Mouse (Mus musculus): ENCODE data around the gene Mrpl42. TPM values are rescaled to one million over a fixed set of nuclear protein-coding genes. Genes with fewer than 3 reads are reported as not detected.
A peak's percentile ranks its signal among the peaks of the same experiment; 100 is the strongest.
"Not testable (repeated sequence)": the region's sequence is repeated elsewhere in the genome, so short reads cannot be mapped to it uniquely, and the experiment has no call there.

The Mrpl42 gene
- 160 and 174 TPM in 2 replicates for total RNA-seq (2017)

DNA sequence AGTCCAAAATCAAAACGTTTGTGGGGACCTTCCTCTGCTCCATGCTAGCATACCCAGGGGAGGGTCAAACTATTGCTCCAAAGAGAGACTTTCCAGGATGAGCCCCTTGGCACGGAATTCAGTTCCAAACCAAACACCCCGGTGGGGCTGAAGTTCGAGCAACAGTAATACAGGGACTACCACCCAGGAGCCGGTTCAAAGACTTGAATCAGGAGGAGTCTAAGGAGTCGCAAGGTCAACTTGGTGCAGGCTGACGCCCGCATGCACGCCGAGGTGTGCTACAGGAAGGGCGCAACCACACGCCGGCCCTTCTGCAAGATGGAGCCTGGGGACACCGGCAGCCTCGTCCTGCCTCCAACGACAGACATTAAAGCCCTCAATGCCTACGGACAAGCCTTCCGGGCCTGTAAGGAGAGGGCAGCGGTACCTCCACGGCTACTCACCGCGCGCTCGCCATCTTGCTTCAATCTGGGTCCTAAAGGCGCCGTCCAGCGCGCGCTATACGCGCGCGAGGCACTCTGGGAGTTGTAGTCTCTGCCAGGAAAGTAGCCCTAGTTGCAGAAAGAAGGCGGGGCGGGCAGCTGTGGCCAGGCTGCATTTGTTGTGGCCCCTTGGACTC lies at the start of gene Mrpl42:
Gene Mrpl42, minus strand, starts transcription at position 478 of the 619 bp plus-strand sequence.
- ATAC-seq (replicated peaks; ENCODE audit: low read depth, poor library complexity, severe bottlenecking) = peak; percentile 97

DNA sequence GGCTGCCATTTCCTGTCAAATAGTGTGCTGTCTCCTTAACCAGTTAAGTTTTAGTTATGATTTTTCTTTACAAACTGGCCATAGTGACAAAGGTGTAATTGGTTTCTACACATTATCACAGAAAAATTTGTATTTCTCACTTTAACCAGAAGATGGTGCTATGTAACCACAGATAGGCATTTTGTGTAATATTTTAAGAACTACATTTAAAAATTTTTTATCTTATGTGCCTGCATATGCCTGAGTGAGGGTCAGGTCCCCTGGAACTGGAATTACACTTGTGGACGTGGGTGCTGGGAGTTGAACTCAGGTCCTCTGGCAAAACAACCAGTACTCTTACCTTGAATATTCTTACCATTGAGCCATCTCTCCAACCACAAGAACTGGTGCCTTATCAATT lies 48.8 kb upstream of the Mrpl42 start:
- peak; percentile 64 for ATAC-seq (replicated peaks; ENCODE audit: low read depth, poor library complexity, severe bottlenecking)

DNA sequence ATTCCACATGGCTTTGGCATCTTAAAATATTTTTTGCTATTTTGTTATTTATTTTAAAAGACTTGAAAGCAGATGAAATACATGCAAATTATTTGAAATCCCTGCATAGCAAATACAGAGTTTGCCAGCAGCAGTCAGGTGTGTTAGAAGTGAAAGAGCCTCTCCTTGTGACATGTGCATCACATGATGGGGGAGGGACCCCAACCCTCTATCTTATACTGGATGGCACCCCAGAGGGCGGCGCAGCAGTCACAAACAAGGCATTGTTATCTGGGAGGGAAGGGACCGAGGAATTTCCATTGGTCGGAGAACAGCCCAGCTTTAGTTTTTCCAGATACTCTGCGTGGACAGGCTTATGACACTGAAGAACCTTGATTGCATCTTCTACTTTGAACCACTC lies 47.3 kb upstream of the Mrpl42 start:
- not testable (repeated sequence) for ATAC-seq (replicated peaks; ENCODE audit: low read depth, poor library complexity, severe bottlenecking)

DNA sequence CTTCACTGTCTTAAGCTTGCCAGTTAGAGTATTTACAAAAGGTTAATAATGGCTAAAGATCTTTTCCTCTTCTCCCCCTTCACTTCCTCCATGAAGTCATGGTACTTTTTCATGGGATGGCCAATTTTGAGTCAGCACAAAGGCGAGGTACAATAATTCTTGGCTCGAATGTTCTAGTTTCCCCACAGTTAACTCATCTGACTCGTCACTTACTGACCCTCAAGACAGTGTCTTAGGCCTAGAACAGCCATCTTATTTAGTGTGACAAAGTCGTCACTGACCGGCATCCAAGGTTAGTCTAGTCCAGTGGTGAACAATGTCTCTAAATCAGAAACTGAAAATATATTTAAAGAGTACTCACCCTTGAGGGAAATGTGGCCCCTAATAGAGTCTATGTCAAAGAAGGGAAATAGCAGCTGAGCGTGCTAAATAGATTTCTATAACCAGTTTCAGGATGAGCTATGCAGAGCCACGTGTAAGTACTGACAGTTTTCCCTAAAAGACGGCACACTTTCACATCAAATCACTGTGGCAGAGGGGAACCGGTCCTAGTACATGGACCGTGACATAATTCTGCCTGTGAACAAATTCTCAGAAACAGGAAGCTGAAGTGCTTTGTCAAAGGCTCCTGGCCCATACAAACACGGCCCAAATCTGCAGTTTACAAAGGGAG lies 46.5 kb upstream of the Mrpl42 start:
- no peak for ATAC-seq (replicated peaks; ENCODE audit: low read depth, poor library complexity, severe bottlenecking)

DNA sequence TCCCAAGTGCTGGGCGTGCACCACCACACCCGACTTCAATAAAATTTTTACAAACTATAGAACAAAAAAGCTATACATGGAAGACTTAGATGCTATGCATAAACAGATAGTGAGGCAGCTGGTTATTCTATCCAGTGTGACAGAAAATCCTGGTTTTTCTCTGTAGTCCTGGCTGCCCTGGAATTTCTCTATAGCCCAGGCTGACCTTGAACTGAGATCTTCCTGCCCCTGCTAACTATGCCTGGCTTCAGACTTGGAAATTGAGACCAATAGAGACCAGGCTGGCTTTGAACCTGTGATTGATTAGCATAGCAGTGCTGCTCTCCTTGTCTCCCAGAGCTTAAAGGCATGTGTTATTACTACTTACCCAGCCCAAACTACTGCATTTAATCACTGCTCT lies 44.4 kb upstream of the Mrpl42 start:
- no peak for ATAC-seq (replicated peaks; ENCODE audit: low read depth, poor library complexity, severe bottlenecking)

DNA sequence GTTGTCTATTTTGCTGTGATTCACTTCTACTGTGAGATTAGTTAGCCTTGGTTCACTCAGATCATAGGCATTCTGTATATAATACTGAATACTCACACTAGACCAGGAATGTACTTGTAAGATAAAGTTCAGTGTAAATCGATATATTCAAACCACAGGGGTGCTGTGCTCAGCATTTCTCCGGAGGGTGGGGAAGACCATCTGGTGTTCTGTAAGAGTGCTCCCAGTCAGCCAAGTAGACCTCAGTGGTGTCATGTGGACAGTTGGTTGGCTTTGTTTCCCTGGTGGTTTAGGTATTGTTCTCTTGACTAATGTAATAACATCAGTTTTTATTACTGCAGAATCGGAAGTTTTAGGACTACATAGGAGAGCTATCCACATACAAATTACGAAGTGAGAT lies 43.3 kb upstream of the Mrpl42 start:
- no peak for ATAC-seq (replicated peaks; ENCODE audit: low read depth, poor library complexity, severe bottlenecking)

DNA sequence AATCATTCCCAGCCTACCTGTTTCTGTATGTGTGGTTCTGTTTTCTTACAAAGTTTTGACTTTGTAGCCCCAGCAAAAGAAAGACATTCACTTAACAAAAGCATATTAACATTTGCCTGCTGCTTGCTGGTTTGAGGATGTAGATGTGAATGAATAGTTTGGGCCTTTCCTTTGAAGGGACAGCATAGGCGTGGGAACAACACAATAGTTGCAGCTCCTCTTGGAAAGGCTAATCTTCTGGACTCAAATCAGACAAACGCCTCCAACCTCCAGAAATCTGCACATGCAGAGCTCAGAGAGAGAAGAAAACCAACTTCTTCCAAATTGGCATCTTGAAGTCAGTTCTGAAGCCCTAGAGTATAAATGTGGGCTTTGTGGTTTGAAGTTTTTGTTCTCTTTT lies 42.9 kb upstream of the Mrpl42 start:
- ATAC-seq (replicated peaks; ENCODE audit: low read depth, poor library complexity, severe bottlenecking) = no peak

DNA sequence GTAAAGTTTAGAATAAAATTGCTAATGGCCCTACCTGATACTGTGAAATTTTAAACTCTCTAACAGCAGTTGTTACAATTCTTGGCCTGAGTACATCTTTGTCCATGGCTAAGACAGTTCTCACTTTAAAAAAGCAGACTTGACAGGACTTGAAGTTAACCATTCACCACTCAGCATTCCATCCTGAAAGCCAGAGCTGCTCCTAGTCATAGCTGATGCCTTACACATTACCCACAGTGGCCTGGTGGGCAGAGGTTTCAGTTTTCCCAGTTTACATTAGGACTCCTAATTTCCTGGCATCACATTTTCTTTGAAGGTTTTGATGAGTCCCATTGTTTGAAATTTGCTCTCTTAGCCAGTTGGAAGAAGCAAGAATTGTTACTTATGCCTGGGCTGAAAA lies 42.3 kb upstream of the Mrpl42 start:
- ATAC-seq (replicated peaks; ENCODE audit: low read depth, poor library complexity, severe bottlenecking) = no peak

DNA sequence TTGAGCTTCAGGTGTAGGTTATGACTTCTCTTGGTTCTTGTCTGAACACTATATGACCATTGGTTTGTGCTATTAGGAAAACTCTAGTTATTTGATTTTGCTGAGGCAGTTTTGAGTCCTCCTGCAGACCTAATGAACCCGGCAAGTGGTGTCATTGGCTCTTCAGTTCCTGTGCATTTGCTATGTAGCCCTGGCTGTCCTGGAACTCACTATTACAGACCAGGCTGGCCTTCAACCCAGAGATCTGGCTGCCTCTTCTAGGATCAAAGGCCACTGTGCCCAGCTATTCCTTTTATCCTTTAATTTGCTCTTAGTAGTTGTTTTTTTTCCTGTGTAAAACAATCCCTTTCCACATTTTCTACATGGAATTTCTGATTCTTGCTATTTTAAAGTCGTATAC lies 41.6 kb upstream of the Mrpl42 start:
- ATAC-seq (replicated peaks; ENCODE audit: low read depth, poor library complexity, severe bottlenecking) = no peak

DNA sequence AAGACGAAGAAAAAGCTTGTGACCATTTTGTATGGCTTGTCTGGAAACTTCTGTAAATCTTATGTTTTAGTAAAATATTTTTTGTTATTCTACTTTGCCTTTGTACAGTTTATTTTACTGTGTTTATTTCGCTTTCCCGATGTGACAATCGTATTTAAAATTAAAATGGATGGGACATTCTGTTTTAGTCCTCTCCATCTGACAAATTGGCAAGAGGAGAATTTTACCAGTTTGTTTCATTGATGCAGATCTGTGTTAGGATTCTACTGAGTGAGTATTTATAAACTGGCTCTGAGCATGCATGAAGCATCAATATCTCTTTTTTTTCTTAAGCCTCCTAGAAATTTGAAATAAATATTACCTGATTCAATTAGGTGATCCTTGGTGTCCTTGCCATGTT lies 41.2 kb upstream of the Mrpl42 start:
- no peak for ATAC-seq (replicated peaks; ENCODE audit: low read depth, poor library complexity, severe bottlenecking)

DNA sequence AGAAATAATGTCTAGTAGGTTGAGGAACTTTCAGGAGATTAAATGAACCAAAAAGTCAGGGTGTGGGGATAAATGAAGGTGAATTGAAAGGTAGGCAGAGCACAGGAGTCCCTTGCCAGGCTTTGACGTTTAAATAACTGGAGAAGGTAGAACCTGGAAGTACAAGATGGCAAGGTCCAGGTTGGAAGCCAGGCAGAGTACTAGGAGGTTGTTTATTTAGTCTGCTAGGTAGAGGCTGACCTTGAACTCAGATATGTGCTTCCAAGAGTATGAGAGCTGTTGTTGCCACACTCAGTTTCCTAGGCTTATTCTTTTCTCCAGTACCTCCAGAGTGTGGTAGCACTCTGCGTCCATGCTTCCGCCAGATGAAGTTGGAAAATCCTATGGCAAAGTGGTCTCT lies 38.1 kb upstream of the Mrpl42 start:
- ATAC-seq (replicated peaks; ENCODE audit: low read depth, poor library complexity, severe bottlenecking) = no peak

DNA sequence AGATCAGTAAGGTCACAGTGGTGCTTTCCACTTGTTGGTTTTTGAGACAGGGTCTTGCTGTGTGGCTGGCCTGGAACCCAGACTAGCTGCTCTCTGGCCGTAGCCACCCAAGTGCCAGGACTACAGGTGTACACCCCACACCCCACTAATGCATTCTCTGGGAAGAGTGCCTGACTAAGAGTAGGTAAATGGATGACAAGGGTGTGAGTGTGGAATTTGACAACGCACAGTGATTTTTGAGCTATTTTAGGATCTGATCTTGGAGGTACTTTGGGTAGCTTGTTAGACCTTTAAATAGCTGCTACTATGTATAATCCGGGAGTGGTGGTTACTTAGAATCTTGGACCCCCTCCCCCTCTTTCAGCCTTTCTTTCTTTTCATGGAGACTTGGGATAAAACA lies 37.5 kb upstream of the Mrpl42 start:
- ATAC-seq (replicated peaks; ENCODE audit: low read depth, poor library complexity, severe bottlenecking) = no peak

DNA sequence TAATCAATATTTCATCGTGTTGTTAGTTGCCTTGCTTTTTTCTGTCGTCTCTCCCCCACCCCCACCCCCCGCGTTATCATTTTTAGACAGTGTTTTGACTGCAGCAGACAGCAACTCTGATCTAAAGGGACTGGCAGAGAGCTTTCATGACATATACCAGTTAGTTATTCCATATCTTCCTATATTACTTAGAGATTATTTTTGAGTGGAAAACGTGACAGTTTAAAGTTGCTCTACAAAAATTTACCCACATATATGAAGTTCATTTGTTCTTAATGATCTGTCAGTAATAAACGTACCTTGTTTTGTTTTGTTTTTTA lies 34.4 kb upstream of the Mrpl42 start:
- ATAC-seq (replicated peaks; ENCODE audit: low read depth, poor library complexity, severe bottlenecking) = no peak

DNA sequence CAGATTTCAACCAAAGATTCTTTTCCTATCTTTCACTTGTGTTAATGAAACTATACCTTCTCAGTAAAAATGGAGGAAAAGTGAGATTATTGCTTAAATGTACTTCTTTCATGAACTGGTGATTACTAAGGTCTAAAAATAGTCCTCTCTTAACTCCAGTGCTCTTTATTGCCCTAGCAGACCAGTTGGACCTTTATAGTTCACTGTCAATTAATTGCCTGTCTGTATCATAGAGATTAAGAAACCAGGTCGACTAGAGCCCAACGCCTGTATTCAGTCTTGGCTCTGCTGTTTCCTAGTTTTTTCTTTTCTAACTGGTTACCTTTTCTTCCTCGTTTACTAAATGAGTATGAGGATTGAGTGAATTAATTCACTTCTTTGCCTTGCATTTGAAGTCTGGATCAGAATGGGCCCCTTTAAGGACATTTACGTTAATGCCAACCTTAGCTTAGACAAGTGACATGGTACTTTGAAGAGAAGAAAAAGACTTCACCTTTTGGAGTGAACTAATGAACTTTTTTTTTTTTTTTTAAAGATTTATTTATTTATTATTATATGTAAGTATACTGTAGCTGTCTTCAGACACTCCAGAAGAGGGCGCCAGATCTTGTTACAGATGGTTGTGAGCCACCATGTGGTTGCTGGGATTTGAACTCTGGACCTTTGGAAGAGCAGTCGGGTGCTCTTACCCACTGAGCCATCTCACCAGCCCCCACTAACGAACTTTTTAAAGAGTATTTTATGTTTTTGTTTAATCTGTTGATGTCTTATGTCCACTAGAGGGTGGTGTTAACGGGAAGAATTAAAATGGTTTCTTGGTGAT lies 33.9 kb upstream of the Mrpl42 start:
- ATAC-seq (replicated peaks; ENCODE audit: low read depth, poor library complexity, severe bottlenecking) = no peak

DNA sequence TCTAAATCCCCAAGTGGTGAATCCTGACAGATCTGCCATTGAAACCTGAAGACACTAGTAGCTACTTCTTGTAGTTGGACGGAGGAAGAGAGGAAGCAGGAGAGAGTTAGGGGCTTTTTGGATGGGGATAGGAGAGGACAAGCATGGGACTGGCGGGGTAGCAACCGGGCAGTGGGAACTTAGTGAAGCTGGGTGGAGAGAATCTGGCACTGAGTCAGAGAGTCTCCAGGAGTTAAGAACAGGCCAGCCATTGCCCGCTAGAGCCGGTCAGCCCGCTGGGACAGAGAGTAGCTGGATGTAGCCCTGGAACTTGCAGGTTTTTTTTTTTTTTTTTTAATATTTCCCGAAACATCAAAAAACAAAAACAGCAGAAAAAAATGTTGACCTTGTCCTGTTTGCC lies 31.6 kb upstream of the Mrpl42 start:
- no peak for ATAC-seq (replicated peaks; ENCODE audit: low read depth, poor library complexity, severe bottlenecking)

DNA sequence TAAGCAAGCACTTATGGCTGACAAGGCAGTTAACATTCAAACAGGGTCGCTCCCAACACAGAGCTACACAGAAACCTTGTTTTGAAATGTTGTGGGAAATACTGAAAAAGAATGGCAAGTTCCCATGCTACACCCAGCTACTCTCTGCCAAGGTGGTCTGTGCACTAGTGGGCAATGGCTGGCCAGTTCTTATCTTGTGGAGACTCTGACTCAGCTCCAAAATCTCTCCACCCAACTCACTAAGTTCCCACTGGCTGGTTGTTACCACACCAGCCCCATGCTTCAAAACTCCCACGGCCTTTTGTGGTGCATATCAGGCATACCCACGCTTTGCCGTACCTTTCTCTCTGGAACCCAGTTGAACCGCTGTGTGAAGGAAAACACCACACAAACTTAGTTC lies 31.2 kb upstream of the Mrpl42 start:
- no peak for ATAC-seq (replicated peaks; ENCODE audit: low read depth, poor library complexity, severe bottlenecking)

DNA sequence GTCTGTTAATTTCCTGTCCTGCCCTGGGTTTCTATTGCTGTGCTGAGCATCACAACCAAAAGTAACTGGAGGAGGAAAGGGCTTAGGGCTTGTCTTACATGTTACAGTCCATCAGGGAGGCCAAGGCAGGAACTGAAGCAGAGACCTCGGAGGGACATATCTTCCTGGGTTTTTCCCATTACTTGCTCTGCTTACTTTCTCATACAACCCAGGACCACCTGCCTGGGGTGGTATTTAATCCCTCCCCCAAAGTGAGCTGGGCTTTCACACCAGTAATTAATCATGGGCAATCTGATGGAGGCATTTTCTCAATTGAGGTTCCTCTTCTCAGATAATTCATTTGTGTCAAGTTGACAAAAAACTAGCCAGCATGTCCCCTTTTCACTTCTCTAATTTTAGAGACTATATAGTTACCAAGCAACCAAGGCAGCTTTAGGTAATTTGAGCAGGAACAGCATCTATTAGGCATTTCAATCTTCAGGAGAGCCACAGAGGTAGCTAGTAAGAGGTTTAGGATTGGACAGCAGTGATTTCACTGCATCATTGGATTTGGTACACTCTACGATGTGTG lies 28.9 kb upstream of the Mrpl42 start:
- no peak for ATAC-seq (replicated peaks; ENCODE audit: low read depth, poor library complexity, severe bottlenecking)

DNA sequence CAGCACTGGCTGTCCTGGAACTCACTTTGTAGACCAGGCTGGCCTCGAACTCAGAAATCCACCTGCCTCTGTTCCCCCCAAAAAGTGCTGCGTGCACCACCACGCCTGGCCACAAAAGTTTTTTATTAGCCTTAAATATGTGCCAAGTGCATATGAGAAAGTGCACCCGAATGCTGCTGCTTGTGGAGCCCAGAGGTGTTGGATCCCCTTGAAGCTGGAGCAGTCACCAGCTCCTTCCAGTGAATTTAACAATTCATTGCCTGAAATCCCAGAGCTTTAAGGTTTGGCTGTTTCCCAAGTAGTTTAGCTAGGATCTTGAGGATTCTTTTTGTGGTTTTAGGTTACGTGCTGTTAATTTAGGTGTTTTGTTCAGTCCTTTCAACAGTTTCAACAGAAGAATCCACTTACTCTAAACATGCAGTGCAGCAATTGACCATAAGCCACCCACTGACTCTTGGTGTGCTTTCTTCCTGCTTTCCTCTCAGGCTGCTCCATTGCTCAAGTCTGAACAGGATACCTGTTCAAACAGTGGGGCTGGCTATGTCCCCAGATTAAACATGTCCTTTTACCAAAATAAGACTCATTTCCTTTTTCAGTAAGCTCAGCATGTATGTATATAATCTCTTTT lies 24.9 kb upstream of the Mrpl42 start:
- 0 out of 2 replicates have a peak, but pooled peaks have one; percentile 32 for ATAC-seq (replicated peaks; ENCODE audit: low read depth, poor library complexity, severe bottlenecking)

DNA sequence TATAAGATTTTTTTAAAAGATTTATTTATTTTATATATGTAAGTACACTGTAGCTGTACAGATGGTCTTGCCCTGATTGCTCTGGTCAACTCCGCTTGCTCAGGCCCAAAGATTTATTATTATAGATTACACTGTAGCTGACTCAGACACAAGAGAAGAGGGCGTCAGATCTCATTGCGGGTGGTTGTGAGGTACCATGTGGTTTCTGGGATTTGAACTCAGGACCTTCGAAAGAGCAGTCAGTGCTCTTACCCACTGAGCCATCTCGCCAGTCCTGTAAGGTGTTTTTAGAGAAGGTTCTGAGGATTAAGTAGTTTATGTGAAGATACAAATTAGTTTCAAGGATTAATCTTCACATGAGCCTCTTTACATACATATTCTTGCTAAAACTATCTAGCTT lies 24.1 kb upstream of the Mrpl42 start:
- no peak for ATAC-seq (replicated peaks; ENCODE audit: low read depth, poor library complexity, severe bottlenecking)

DNA sequence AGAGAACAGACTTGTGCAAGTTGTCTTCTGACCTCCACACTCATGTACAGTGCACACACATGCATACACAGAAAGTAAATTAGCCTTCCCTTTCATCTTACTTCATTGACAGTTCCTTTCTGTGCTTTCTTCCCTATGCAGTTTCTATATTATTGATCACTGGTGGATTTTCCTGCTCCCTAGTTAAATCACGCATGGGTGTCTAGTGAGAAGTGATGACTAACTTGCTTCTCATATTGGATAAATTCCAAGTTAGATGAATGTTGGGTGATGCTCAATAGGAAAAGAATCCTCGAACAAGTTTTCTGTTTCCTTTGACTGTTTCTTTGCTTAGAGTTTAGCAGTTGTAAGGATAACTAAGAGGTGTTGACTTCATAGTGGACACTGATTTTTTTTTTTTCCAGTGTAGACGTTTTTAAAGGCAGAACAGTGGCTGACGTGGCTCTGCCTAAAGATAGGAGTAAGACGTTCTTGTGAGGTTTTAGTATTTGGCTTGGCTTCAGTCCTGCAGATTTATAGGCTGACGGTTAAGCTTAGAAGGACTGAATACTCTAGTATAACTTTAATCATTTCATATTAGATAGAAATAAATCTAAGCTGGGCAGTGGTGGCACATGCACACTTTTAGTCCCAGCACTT lies 23.4 kb upstream of the Mrpl42 start:
- no peak for ATAC-seq (replicated peaks; ENCODE audit: low read depth, poor library complexity, severe bottlenecking)

Measured in common myeloid progenitor, adult 5-6 weeks (primary cell).